Comparison of ENCODE assay signal across 27 mouse cellular contexts in the genomic region with DNA sequence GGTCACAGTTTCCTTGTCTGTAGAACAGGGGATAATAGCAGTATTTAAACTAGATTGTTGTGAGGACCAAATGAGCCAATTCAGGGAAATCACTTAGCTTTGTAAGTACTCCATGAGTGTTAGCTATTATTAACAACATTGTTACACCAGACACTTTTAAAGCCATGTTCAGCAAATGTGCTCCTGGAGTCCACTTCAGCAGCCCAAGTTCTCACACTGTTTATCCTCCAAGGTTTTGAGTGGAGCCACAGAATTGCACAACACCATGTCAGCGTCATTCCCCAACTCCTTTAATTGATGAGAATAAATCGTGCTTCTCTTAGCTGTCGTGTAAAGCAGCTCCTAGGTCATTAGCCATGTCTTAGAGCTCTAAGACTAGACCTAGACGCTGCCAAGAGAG. TPM values are rescaled to one million over a fixed set of nuclear protein-coding genes. Genes with fewer than 3 reads are reported as not detected.
A peak's percentile ranks its signal among the peaks of the same experiment; 100 is the strongest.
DNase-seq lines count a peak whose midpoint lies in the region; ATAC-seq and TF ChIP-seq lines count a peak whose summit lies in the region.
"Had no signal": no experiment of that assay in that cellular context is flagged by ENCODE, and none has a peak within 500 bp of the region (broad histone marks: within the 10 kb centered on the region; RNA-seq: fewer than 3 reads in every experiment).

No protein-coding gene starts in this region.

- peak; percentile 75 for ATAC-seq in lung, embryonic 16.5 days (ENCODE audit: low read depth)
- ATAC-seq in liver, postnatal 0 days = no peak
- ATAC-seq: activated CD4-positive, CD25-positive, alpha-beta regulatory T cell, adult 4 months; CD4-positive, CD25-positive, alpha-beta regulatory T cell, adult 4 months had no signal

- H3K27me3 ChIP-seq in lung, embryonic 16.5 days (ENCODE audit: control insufficient read depth, insufficient read depth, low read depth, low read length) = no peaks in the 10 kb centered on the region
- H3K27me3 ChIP-seq in liver, postnatal 0 days (ENCODE audit: insufficient read depth, low read length) = no peaks in the 10 kb centered on the region
- H3K27me3 ChIP-seq: forebrain, embryonic 15.5 days; heart, embryonic 13.5 days; hindbrain, embryonic 12.5 days; kidney, embryonic 15.5 days; limb, embryonic 15.5 days; neural tube, embryonic 15.5 days had no signal

- H3K4me2 ChIP-seq in lung, embryonic 16.5 days (ENCODE audit: low read depth, low read length) = no peak overlapping the region
- H3K4me2 ChIP-seq in liver, postnatal 0 days (ENCODE audit: low read depth, low read length) = no peak overlapping the region
- H3K4me2 ChIP-seq: forebrain, embryonic 15.5 days; heart, embryonic 13.5 days; hindbrain, embryonic 12.5 days; kidney, embryonic 15.5 days; limb, embryonic 15.5 days; neural tube, embryonic 15.5 days had no signal

- no peak overlapping the region for H3K4me3 ChIP-seq in lung, embryonic 16.5 days (ENCODE audit: low read length)
- no peak overlapping the region for H3K4me3 ChIP-seq in liver, postnatal 0 days (ENCODE audit: low read depth, low read length)
- H3K4me3 ChIP-seq: forebrain, embryonic 15.5 days; heart, embryonic 13.5 days; hindbrain, embryonic 12.5 days; kidney, embryonic 15.5 days; left cerebral cortex, adult 2 months; limb, embryonic 15.5 days; midbrain, embryonic 10.5 days; neural tube, embryonic 15.5 days had no signal

- no peaks in the 10 kb centered on the region for H3K36me3 ChIP-seq in lung, embryonic 16.5 days (ENCODE audit: control insufficient read depth, insufficient read depth, low read length)
- no peaks in the 10 kb centered on the region for H3K36me3 ChIP-seq in liver, postnatal 0 days (replicated peaks; ENCODE audit: insufficient read depth, low read length)
- H3K36me3 ChIP-seq: forebrain, embryonic 15.5 days; G1E; heart, embryonic 13.5 days; hindbrain, embryonic 12.5 days; kidney, embryonic 15.5 days; limb, embryonic 15.5 days; midbrain, embryonic 10.5 days; neural tube, embryonic 15.5 days had no signal

- 29% methylated on average over 4 of the region's 4 CpGs for WGBS in lung, embryonic 16.5 days
- WGBS in liver, postnatal 0 days (ENCODE audit: insufficient replicate concordance) = 60% methylated on average over 4 of the region's 4 CpGs

- TF ChIP-seq CTCF in liver, postnatal 0 days (IDR thresholded peaks at IDR 0.05; ENCODE audit: low read depth) = no peak

- peaks cover 3% of the 10 kb centered on the region for H3K4me1 ChIP-seq in lung, embryonic 16.5 days (replicated peaks; ENCODE audit: control insufficient read depth, insufficient read depth, low read length)
- no peaks in the 10 kb centered on the region for H3K4me1 ChIP-seq in liver, postnatal 0 days (ENCODE audit: insufficient read depth)
- H3K4me1 ChIP-seq: heart, embryonic 13.5 days; kidney, embryonic 15.5 days; limb, embryonic 15.5 days; neural tube, embryonic 15.5 days had no signal

- H3K9ac ChIP-seq in lung, embryonic 16.5 days (ENCODE audit: low read length) = no peak overlapping the region
- no peak overlapping the region for H3K9ac ChIP-seq in liver, postnatal 0 days (replicated peaks)
- H3K9ac ChIP-seq: forebrain, embryonic 15.5 days; heart, embryonic 13.5 days; hindbrain, embryonic 12.5 days; kidney, embryonic 15.5 days; limb, embryonic 15.5 days; liver, embryonic 14.5 days; neural tube, embryonic 15.5 days had no signal

- TF ChIP-seq EP300 in liver, postnatal 0 days (IDR thresholded peaks at IDR 0.05; ENCODE audit: low read depth) = no peak

- no peak overlapping the region for H3K27ac ChIP-seq in lung, embryonic 16.5 days (ENCODE audit: low read length)
- no peak overlapping the region for H3K27ac ChIP-seq in liver, postnatal 0 days (ENCODE audit: low read depth)
- H3K27ac ChIP-seq: heart, embryonic 13.5 days; hindbrain, embryonic 12.5 days; kidney, embryonic 15.5 days; left cerebral cortex, adult 2 months; limb, embryonic 15.5 days; liver, embryonic 14.5 days; midbrain, embryonic 10.5 days; neural tube, embryonic 15.5 days had no signal

- H3K9me3 ChIP-seq in lung, embryonic 16.5 days (ENCODE audit: control insufficient read depth, low read length) = no peaks in the 10 kb centered on the region
- no peaks in the 10 kb centered on the region for H3K9me3 ChIP-seq in liver, postnatal 0 days (ENCODE audit: low read length)
- H3K9me3 ChIP-seq: forebrain, embryonic 15.5 days; G1E; heart, embryonic 13.5 days; hindbrain, embryonic 12.5 days; kidney, embryonic 15.5 days; limb, embryonic 15.5 days; midbrain, embryonic 10.5 days; neural tube, embryonic 15.5 days had no signal

- peak; percentile 19 for DNase-seq in adrenal gland, adult 8-10 months
- DNase-seq in adrenal gland, postnatal 14 days = no peak
- peak; percentile 64 for DNase-seq in NIH3T3 (ENCODE audit: low read depth)
- peak; percentile 41 to 47 for DNase-seq in lung, postnatal 4 days
- DNase-seq in liver, postnatal 0 days = no peak
- no peak for DNase-seq in layer of hippocampus, adult 18-20 months (ENCODE audit: low spot score in 2 of 2)
- DNase-seq in thymus, adult 18-20 months = no peak
- DNase-seq: cerebellum, adult 8-10 months; cerebellum, postnatal 36 days; embryo, embryonic 11 days; gastrocnemius, postnatal 10 days; kidney, adult 11 months; kidney, postnatal 36 days; left cerebral cortex, postnatal 4 days had no signal

RNA-seq across cellular contexts. Expression of a gene that starts 8.9 kb away (rescaled TPM):
- 10 to 100 TPM; 45.4 to 64.1 (median 52.1) TPM for total RNA-seq in adrenal gland, adult 8-10 months (2022)
- 43.4 and 45.3 TPM in 2 replicates for total RNA-seq in adrenal gland, postnatal 14 days (2021)
- polyA plus RNA-seq in lung, embryonic 16.5 days (2015; fragmentation: Nextera tagmentation; extraction: Ambion mirVana) = 9.7 and 10.5 TPM in 2 replicates
- 1.1 and 1.5 TPM in 2 replicates for polyA plus RNA-seq in liver, postnatal 0 days (2015; fragmentation: Nextera tagmentation; extraction: Ambion mirVana)
- total RNA-seq in layer of hippocampus, adult 18-20 months (2021) = 100 to 1,000 TPM; 106 to 120 TPM

Comparison
In these comparisons a context has a peak if more than half of its experiments do, and no peak if none do; other contexts are left out.
1. DNase-seq: peak in adrenal gland, adult 8-10 months (single experiment), NIH3T3 (single experiment) and lung, postnatal 4 days (2 of 2); none in adrenal gland, postnatal 14 days (single experiment), liver, postnatal 0 days (single experiment), layer of hippocampus, adult 18-20 months (0 of 2) and thymus, adult 18-20 months (0 of 2).